Mouse (Mus musculus): Measurements from ENCODE around the gene Syvn1.

Gene Syvn1

DNA sequence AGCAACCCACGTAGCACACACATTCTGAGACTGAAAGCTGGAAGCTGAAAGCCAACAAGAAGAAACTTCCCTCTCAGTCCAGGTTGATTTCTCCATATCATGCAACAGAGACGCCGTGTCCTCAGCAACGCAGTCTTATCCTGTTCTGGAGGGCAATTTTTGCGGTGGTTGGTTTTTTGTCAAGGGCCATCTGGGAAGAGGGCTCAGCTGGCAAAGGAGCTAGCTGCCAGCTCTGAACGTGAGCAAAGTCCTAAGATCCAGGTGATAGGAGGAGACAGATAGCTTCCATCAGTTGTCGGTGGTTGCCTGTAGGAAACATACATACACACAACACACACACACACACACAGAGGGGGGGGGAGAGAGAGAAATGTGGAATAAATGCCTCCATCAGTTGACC, 8.1 kb upstream of the Syvn1 start:
- CTCF ChIA-PET = interaction anchor here (0.6 kb wide), 1 partner anchor 651 kb away, joined by 3 read pairs; no protein-coding TSS in a partner anchor

- CTCF ChIA-PET = interaction anchor here (0.7 kb wide), 1 partner anchor 74 kb away, joined by 3 read pairs; no protein-coding TSS in a partner anchor
Measured at GRCm38 (mm10) chr19:6040002-6040401, 6.4 kb upstream of the Syvn1 start.

- CTCF ChIA-PET = interaction anchor here (0.9 to 1.1 kb wide), 2 partner anchors 11 to 77 kb away, joined by 3 read pairs; no protein-coding TSS in a partner anchor
Measured at GRCm38 (mm10) chr19:6042293-6042692, 4.1 kb upstream of the Syvn1 start.

DNA sequence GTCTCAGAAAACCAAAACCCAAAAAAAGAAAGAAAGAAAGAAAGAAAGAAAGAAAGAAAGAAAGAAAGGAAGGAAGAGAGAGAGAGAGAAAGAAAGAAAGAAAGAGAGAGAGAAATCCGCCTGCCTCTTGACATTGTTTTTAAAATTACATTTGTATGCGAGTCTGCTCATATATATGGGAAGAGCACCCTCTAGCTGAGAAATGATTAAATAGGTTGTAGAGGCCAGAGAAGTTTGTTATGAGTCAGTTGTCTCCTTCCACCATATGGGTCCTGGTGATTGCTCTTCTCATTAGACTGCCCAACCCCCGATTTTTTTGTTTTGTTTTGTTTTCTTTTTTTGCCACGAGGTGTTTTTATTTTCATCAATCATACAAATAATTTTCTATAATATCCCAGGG, 2.3 kb upstream of the Syvn1 start:
- CTCF ChIA-PET = interaction anchor here (0.7 kb wide), 1 partner anchor 30 kb away, joined by 3 read pairs; no protein-coding TSS in a partner anchor

DNA sequence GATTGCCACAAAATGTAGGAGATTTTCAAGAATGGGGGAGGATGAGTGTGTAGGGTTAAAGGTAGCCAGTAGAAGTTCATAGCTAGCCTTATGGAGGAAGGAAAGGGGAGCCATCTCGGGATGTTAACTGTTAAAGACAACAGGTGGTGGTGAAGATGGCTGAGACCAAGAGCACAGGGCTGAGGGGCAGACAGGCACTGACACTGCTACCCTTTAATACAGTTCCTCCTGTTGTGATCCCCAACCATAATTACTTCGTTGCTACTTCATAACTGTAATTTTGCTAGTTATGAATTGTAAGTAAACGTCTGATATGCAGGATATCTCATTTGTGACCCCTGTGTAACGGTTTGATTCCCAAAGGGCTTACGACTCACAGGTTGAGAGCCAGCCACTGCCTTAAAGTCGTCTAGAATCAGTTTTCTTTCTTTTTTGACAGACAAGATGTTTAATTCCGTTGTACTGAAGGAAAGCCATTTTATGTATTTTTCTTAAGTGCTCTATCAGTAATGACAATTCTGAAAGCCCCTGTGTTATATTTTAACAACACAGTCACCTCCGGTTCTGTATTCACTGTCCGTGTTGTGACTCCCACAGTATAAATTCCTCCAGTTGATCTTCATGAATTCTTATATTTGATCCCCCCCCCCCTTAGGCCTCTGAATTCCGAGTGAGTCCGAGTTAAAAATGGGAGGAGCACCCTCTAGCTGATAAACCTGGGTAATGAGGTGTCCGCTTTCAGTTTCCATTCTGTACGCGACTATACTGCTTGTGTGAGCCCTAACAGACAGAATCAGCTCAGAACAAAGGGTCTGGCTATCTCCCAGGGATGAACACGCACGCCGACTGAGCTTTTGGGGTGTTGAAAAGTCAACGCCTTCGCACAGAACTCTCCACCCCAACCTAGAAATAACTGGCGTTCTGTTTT, 746 bp upstream of the Syvn1 start:
- CTCF ChIA-PET = interaction anchor here (0.6 to 1.5 kb wide), 4 partner anchors 22 to 557 kb away, joined by 3 to 12 read pairs (median 4); partner anchors contain the start of genes Capn1 and Tm7sf2

DNA sequence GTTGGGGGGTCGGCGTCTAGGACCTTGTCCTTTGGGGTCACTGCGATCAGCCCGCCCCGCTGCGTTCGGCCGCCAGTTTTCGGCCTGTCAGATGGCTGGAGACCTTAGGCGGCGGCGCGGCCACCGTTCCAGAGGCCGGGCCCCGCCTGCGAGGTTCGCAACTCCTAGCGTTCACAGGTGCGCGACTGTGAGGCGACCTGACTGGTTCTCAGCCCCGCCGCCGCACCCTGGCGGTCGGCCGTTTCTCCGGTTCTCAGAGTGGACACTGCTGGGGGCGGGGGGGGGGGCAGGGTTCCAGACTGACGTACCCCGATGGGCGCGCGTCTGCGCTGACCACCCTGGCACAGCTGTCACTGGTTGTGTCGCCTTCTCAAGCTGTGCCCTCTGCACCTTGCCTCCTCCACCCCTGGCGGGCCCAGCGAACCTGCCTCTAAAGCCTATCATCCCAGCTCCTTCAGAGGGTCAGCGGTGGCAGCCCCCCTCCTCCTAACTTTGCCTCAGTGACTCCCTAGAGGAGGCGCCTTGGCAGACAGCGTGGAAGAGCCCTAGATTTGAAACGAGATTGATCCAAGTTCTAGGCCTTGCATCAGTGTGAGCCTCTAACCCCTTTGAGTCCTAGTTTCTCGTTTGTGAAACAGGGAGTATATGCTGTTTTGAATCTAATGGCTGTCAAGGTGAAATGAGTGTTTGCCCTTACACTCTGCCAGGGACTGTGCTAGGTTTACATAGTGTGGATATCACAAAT, 950 bp downstream of the Syvn1 start:
- CTCF ChIA-PET = interaction anchor here (0.7 to 1.5 kb wide), 2 partner anchors 21 to 34 kb away, joined by 3 to 4 read pairs; partner anchors contain the start of gene Tm7sf2

DNA sequence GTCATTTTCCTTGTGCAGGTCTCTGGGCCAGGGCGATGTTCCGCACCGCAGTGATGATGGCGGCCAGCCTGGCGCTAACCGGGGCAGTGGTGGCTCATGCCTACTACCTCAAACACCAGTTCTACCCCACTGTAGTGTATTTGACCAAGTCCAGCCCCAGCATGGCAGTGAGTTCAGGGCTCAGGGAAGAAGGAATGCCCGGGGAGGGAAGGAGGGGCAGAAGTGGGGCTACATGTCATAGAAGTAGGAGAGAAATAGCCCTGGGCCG, 1.5 kb downstream of the Syvn1 start:
- CTCF ChIA-PET = interaction anchor here (0.7 kb wide), 1 partner anchor 34 kb away, joined by 4 read pairs; no protein-coding TSS in a partner anchor

DNA sequence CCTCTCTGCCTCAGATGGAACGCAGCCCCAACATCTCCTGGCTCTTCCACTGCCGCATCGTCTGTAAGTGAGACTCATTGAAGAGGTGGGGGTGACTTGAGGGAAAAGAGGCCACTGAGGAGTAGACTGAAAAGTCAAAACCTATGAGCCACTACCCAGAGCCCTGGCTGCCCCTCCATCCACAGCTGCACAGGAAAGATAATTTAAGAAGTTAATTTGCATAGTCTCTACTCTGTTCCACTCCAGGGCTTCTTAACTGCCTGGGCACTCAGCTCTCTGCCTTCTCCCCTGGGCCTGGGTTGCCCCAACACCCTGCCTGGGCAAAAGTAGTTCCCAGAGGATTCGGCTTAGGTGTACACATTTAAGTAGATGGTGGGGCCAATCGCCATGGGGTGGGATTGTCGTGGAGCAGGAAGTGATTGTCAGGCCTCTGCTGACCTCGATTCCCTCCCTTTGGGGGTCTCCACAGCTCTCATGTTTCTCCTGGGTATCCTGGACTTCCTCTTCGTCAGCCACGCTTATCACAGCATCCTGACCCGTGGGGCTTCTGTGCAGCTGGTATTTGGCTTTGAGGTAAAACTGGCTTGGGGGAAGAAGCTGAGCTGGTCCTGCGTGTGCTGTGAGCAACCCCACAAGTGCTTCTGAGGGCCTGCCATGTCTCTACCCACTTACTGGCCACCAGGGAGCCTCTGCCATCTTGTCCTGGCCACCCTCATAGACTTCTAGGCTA, 2.5 kb downstream of the Syvn1 start:
- CTCF ChIA-PET = interaction anchor here (0.5 kb wide), 1 partner anchor 192 kb away, joined by 3 read pairs; the partner anchor contains the start of gene Atg2a

GRCm38 (mm10) chr19:6052516-6052915, 6.1 kb downstream of the Syvn1 start:
- CTCF ChIA-PET = interaction anchor here (0.6 kb wide), 1 partner anchor 12 kb away, joined by 5 read pairs; no protein-coding TSS in a partner anchor

GRCm38 (mm10) chr19:6054296-6054695, 7.9 kb downstream of the Syvn1 start:
- CTCF ChIA-PET = no interaction called here

DNA sequence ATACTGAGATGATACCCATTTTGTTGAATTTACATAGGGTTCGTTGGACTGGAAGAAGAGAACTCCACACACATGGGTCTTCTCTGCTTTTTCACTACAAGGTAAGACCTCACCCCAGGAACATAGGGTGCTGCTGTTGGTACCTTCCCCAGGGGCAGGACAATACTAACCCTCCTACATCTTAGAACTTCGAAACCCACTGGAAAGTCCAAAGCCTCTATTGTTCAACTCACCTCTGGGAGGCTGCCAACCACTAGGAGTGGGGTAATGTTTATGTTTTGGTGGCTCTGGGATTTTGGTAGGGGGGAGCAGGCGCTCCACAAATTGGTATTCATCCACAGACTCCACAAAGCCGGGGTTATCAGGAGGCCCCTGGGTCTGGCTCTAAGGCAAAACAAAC, 10.3 kb downstream of the Syvn1 start:
- CTCF ChIA-PET = interaction anchor here (0.7 to 2.3 kb wide), 2 partner anchors 11 to 96 kb away, joined by 3 to 11 read pairs; partner anchors contain the start of gene Tm7sf2

DNA sequence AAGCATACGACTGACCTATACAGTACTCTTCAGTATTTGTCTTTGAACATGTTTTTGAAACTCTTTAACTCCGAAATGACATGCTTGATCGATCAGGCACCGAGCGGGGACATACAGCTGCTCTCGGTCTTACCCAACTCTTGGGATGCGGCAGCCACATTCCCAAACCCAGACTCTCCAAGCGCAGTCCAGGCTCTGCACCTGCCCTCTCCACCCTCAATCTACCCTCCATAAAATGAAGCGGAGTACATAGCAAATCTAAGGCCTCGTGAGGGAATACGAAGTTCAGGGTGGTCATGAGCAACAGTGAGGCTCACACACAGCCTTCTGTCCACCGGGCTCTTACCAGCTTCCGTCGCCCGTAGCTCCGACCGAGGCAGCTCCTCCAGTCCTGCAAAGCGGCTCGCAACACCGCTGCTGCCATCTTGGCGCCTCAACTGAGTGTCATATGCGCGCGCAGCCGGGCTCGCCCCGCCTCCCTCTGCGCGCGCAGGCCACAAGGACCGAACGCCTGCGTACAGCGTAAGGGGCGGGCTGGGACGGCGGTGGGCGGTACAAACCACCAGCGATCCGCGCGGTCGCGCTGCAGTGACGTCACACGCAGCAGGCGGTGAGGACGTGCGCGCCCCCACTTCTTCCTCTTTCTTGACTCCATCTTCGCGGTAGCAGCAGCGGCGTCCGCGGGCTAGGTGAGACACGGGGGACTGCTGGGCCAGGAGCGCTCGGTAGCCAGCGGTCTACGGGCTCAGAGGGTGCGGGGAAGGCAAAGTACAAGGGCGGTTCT, 11.1 kb downstream of the Syvn1 start, which contains the start of the genes Mrpl49 and Fau:
TSS of gene Mrpl49 (minus strand) at position 473 of the 784 bp plus-strand sequence.
TSS of gene Fau (plus strand) at position 532 of the 784 bp plus-strand sequence.
- CTCF ChIA-PET = interaction anchor here (2.3 kb wide), 1 partner anchor 10 kb away, joined by 11 read pairs; the partner anchor contains the start of gene Tm7sf2

DNA sequence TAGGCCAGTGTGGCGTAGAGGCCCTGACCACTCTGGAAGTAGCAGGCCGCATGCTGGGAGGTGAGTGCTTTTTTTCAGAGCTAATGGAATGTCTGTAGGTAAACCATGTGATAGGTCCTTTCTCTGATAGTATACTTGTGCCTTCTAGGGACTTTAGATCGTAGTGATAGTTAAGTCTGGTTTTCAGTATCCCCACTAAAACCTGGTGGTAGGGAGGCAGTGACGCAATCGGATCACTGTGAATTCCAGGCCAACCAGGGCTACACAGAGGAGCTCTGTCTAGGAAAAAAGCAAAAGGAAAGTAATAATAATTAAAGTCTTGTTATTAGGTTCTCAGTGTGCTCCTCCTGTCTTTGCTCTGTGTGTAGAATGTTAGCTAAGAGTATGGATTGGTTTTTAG, 12.1 kb downstream of the Syvn1 start:
- CTCF ChIA-PET = no interaction called here

- CTCF ChIA-PET = no interaction called here
Measured at GRCm38 (mm10) chr19:6058966-6059365, 12.6 kb downstream of the Syvn1 start.

DNA sequence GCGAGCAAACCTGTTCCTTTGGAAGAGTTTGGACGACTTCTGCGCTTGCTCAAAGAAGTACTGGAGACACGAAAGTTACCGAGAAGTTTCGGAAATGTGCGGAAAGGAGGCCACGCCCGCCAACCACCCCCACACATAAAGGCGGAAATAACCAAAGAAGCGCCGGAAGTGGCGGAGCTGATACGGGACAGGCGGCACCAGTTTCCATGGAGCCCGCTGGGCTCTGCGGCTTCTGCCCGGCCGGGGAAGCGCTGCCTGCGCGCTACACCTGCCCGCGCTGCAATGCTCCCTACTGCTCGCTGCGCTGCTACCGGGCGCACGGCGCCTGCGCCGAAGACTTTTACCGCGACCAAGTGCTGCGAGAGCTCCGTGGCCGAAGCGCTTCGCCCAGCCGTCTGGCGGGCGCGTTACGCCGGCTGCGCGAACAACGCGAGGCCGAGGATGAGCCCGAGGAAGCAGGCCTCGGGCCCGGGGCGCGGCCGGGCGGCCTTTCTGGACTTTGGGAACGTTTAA, 14.7 kb downstream of the Syvn1 start, which contains the start of gene Znhit2:
TSS of gene Znhit2 (plus strand) at position 172 of the 513 bp plus-strand sequence.
- CTCF ChIA-PET = interaction anchor here (0.5 to 1.0 kb wide), 2 partner anchors 23 to 64 kb away, joined by 3 to 6 read pairs; no protein-coding TSS in a partner anchor

- CTCF ChIA-PET = interaction anchor here (1.0 kb wide), 1 partner anchor 22 kb away, joined by 3 read pairs; no protein-coding TSS in a partner anchor
Measured at GRCm38 (mm10) chr19:6061641-6062302, 15.4 kb downstream of the Syvn1 start.

GRCm38 (mm10) chr19:6062418-6062817, 16.0 kb downstream of the Syvn1 start:
- CTCF ChIA-PET = no interaction called here

- CTCF ChIA-PET = no interaction called here
Measured at GRCm38 (mm10) chr19:6063081-6063480, 16.7 kb downstream of the Syvn1 start.

GRCm38 (mm10) chr19:6066571-6066970, 20.2 kb downstream of the Syvn1 start:
- CTCF ChIA-PET = interaction anchor here (2.1 kb wide), 1 partner anchor 10 kb away, joined by 11 read pairs; no protein-coding TSS in a partner anchor
